In the genomic region with DNA sequence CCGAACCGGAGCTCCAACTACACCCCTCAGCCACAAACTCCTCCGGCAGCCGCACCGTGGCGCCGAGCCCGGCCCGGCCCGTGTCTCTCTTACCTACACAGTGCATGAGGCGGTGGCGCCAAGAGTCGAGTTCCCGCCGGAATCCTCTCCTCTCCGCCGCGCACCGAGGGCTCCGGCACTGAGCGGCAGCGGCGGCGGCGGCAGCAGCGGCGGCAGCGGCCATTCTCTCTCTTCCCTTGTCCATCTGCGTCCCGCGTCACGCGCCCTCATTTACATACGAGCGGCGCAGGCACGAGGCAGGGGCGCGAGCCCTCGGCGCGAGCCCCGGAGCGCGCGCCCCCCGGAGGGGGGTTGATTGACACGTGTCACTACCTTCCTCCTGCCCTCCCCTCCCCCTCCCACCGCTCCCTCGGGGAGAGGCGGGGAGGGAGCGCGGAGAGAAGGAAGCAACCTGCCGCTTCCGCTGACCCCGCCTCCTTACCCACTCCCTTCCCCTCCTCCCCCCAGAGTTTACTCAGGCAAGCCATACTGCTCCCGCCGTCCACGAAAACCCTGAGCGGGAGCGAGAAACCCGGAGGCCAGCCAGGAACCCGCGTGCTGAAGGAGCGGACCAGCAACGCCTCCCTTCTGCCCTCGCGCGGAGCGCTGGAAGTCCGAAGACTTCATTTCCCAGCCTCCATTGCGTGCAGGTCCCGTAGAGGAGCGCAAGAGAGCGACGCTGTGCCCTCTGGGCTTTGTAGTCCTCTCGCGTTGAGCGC, we compare ENCODE assay signal across 7 mouse cellular contexts. TPM values are rescaled to one million over a fixed set of nuclear protein-coding genes. Genes with fewer than 3 reads are reported as not detected.
A peak's percentile ranks its signal among the peaks of the same experiment; 100 is the strongest.
DNase-seq lines count a peak whose midpoint lies in the region; ATAC-seq lines count a peak whose summit lies in the region.

Gene Lcorl, minus strand, starts transcription at position 362 of the 758 bp plus-strand sequence.

- peak within 1 kb of the TSS; percentile 82 for H3K4me2 ChIP-seq in embryonic facial prominence, embryonic 12.5 days (replicated peaks)
- peak within 1 kb of the TSS; percentile 66 for H3K4me2 ChIP-seq in limb, embryonic 11.5 days (ENCODE audit: low read depth, severe bottlenecking)
- H3K4me2 ChIP-seq in midbrain, embryonic 14.5 days (ENCODE audit: low read length): peak within 1 kb of the TSS; percentile 60

- H3K4me3 ChIP-seq in embryonic facial prominence, embryonic 12.5 days: peak within 1 kb of the TSS; percentile 97
- H3K4me3 ChIP-seq in limb, embryonic 11.5 days (ENCODE audit: low read depth, low read length): peak within 1 kb of the TSS; percentile 97
- H3K4me3 ChIP-seq in midbrain, embryonic 14.5 days (replicated peaks; ENCODE audit: low read depth, low read length): peak within 1 kb of the TSS; percentile 96

- H3K27me3 ChIP-seq in embryonic facial prominence, embryonic 12.5 days: no peaks in the 10 kb centered on the region
- no peaks in the 10 kb centered on the region for H3K27me3 ChIP-seq in limb, embryonic 11.5 days (ENCODE audit: control insufficient read depth, insufficient read depth, low read length)
- no peaks in the 10 kb centered on the region for H3K27me3 ChIP-seq in midbrain, embryonic 14.5 days (ENCODE audit: control insufficient read depth, insufficient read depth, low read length)

- peak; percentile 97 for ATAC-seq in embryonic facial prominence, embryonic 12.5 days (ENCODE audit: insufficient number of reproducible peaks, insufficient read depth, low FRiP score, low TSS enrichment)
- ATAC-seq in limb, embryonic 11.5 days (ENCODE audit: insufficient number of reproducible peaks, low FRiP score, low TSS enrichment, low read depth): peak; percentile 97
- peak; percentile 95 for ATAC-seq in midbrain, embryonic 14.5 days (ENCODE audit: low FRiP score, low TSS enrichment)

- H3K4me1 ChIP-seq in embryonic facial prominence, embryonic 12.5 days: peaks cover 5% of the 10 kb centered on the region; the same call in 1 of the 2 replicates
- H3K4me1 ChIP-seq in limb, embryonic 11.5 days (ENCODE audit: control insufficient read depth, insufficient read depth, low read length): no peaks in the 10 kb centered on the region; the same call in 1 of the 2 replicates
- no peaks in the 10 kb centered on the region; the same call in 1 of the 2 replicates for H3K4me1 ChIP-seq in midbrain, embryonic 14.5 days (ENCODE audit: control insufficient read depth, insufficient read depth, low read length)

- H3K27ac ChIP-seq in embryonic facial prominence, embryonic 12.5 days: peak within 1 kb of the TSS; percentile 97
- peak within 1 kb of the TSS; percentile 95 for H3K27ac ChIP-seq in limb, embryonic 11.5 days (replicated peaks; ENCODE audit: low read depth, low read length)
- H3K27ac ChIP-seq in midbrain, embryonic 14.5 days (replicated peaks; ENCODE audit: low read depth, low read length): peak within 1 kb of the TSS; percentile 99

- peak within 1 kb of the TSS; percentile 95 for H3K9ac ChIP-seq in embryonic facial prominence, embryonic 12.5 days
- H3K9ac ChIP-seq in limb, embryonic 11.5 days (ENCODE audit: low read length): peak within 1 kb of the TSS; percentile 95
- peak within 1 kb of the TSS; percentile 95 for H3K9ac ChIP-seq in midbrain, embryonic 14.5 days (replicated peaks; ENCODE audit: low read length)

- no peaks in the 10 kb centered on the region for H3K36me3 ChIP-seq in embryonic facial prominence, embryonic 12.5 days
- H3K36me3 ChIP-seq in limb, embryonic 11.5 days (ENCODE audit: control insufficient read depth, insufficient read depth, low read length): no peaks in the 10 kb centered on the region
- no peaks in the 10 kb centered on the region for H3K36me3 ChIP-seq in midbrain, embryonic 14.5 days (ENCODE audit: control insufficient read depth, insufficient read depth, low read length)

- peak; percentile 92 for DNase-seq in adrenal gland, postnatal 25 days
- DNase-seq in heart, adult 11 months: peak; percentile 99
- peak; percentile 94 for DNase-seq in kidney, adult 18-20 months
- DNase-seq in limb, embryonic 11.5 days (ENCODE audit: low spot score): peak; percentile 95
- DNase-seq in midbrain, embryonic 14.5 days: peak; percentile 98
- DNase-seq in spleen, adult 18-20 months: peak; percentile 92 to 95

- under 1% methylated on average over 61 of the region's 79 CpGs for WGBS in embryonic facial prominence, embryonic 12.5 days
- WGBS in limb, embryonic 11.5 days: under 1% methylated on average over 59 of the region's 79 CpGs
- under 1% methylated on average over 73 of the region's 79 CpGs for WGBS in midbrain, embryonic 14.5 days

- H3K9me3 ChIP-seq in embryonic facial prominence, embryonic 12.5 days: no peaks in the 10 kb centered on the region
- no peaks in the 10 kb centered on the region for H3K9me3 ChIP-seq in limb, embryonic 11.5 days (ENCODE audit: control insufficient read depth, low read length)
- no peaks in the 10 kb centered on the region for H3K9me3 ChIP-seq in midbrain, embryonic 14.5 days (ENCODE audit: control insufficient read depth, low read length)

RNA-seq across cellular contexts. Expression of gene Lcorl, which starts in this region (rescaled TPM):
- total RNA-seq in adrenal gland, postnatal 25 days (2021): 25.9 and 32.8 TPM in 2 replicates
- 28.3 and 29.6 TPM in 2 replicates for polyA plus RNA-seq in embryonic facial prominence, embryonic 12.5 days (2016; fragmentation: Nextera tagmentation; extraction: Ambion mirVana)
- 22.7 and 27.7 TPM in 2 replicates for polyA plus RNA-seq in limb, embryonic 11.5 days (2014; fragmentation: Nextera tagmentation; extraction: Ambion mirVana)
- 84.7 and 88.5 TPM in 2 replicates for polyA plus RNA-seq in midbrain, embryonic 14.5 days (2014; fragmentation: Nextera tagmentation; extraction: Ambion mirVana)

Comparison
In these comparisons a context has a peak if more than half of its experiments do, and no peak if none do; other contexts are left out.
1. Peak in every context shown above with its lines: DNase-seq, ATAC-seq, H3K4me3 ChIP-seq and H3K27ac ChIP-seq.